Mouse (Mus musculus) bone marrow macrophage, adult 2 months (primary cell): ENCODE data around the gene Bcl2l15.

Experiments used
- CTCF ChIP-seq: IDR thresholded peaks from 2 replicates; pipeline ENCODE4 v1.5.1; 2012; ENCODE audit warnings: low read depth, mild to moderate bottlenecking, low read length, moderate library complexity
- POLR2A ChIP-seq: IDR thresholded peaks from 2 replicates; pipeline ENCODE4 v1.6.1; 2012; ENCODE audit warnings: mild to moderate bottlenecking, low read depth, low read length, borderline replicate concordance

DNA sequence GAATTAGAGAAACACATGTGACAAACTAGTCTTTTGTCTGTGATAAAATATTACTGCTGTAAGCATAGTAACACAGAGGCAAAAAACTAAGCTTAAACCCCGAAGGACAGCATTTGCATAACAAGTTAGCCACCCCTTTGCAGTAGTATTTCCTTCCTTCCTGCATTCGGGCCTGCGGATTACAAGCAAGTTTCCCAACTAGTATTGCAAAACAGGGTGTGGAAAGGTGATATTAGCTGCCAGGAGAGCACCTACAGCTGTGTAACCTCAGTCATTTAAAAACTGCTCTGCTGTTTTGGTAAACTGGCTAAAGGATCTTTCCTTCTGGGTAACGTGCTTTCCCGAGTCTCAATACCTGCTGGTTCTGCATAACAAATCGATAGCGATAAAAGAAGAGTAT, 45.2 kb upstream of the Bcl2l15 start:
- TF ChIP-seq CTCF (no peak), POLR2A (no peak)
